Mouse (Mus musculus) cerebellum, adult 9-10 months (tissue): ENCODE results near the gene Slc16a5.
A peak's percentile ranks its signal among the peaks of the same experiment; 100 is the strongest.

Source experiments
- DNase-seq: peaks from one replicate; pipeline ENCODE4 v3.0.0; 2022

The Slc16a5 gene

DNA sequence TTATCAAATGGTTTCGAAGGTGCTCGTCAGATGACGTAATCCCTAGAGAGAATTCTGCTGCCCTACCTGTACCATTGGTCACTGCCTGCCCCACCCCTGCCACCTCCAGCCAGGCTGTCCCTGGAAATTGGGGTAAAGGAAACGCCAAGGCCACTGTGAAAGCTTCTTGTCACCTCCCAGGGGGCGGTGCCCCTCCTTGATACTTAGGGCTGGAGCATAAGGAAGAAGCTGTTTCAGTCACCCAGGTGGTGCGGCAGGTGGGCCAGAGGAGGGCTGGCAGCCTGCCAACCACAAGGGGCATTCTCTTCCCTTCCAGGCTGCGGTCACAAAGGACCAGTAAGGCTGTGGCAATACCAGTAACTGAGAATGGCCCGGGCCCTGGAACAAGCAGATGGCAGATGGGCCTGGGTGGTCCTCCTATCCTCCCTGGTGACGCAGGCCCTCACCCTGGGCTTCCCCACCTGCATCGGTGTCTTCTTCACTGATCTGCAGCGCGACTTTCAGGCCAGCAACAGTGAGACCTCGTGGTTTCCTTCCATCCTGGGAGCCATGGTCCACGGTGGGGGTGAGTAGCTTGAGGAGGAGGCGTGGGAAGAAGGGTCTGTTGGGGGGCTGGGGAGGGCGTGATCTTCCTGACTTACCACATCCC, at the start of gene Slc16a5:
Gene Slc16a5, plus strand, starts transcription at position 232 of the 649 bp plus-strand sequence.
- DNase-seq: no peak

- DNase-seq: peak; percentile 95
These were observed 42.6 kb upstream of the Slc16a5 start, which contains the start of the genes Atp5h and Kctd2 for GRCm38 (mm10) chr11:115419531-115420237. Gene Atp5h, minus strand, starts transcription at chr11:115419962. Gene Kctd2, plus strand, starts transcription at chr11:115420128.

DNA sequence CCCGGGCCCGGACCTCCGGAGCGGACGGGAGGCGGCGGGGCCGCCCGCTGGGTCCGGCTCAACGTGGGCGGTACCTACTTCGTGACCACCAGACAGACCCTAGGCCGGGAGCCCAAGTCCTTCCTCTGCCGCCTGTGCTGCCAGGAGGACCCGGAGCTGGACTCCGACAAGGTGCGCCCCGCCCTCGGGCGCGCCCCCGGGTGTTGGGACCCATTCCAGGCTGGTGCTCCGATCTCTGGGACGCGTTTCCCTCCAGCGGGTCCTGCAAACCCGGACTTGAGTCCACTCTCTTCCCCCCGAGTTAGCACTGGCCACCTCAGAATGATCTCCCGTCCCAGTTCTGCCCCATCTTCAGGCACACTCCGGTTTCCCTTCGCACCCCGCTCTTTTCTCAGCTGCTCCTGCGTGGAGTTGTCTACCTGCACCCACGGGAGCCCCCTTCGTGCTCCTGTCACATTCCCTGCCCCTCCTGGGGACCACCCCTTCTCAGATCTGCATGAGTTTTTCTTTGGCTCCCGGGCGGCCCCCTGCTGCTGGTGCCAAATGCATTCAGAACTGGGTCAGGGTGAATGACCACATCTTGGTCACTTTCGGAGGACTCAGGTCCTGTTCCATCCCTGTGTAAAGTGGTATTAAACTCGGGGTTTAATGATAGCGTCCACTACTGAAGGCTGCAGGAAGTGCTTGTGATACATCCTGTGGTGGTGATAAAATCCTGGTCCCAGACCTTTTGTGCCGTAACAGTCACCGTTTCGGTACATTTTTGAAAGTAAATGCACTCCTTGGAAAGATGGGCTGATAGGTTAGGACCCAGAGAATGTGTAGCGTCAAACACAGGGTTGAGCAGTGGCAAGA, 41.7 kb upstream of the Slc16a5 start:
- DNase-seq: peak; percentile 80

DNA sequence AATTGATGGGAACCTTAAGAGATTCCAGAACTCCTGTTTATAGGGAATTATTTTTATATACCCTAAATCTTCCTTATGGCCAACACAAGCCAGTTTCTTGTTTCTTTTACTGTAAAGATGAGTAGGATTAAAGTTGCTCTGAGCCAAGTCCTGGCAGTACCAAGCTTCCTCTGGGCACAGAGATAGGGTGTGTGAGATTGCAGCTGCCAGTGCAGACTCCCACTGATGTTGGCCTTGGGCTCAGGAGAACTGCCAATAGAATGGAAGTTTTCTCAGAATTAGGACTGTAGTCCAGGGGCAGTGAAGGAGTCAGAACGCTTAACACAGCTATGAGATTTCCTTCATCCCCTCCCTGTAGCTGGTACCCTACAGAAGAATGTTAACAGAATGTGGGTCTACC, 40.9 kb upstream of the Slc16a5 start:
- DNase-seq: no peak

DNA sequence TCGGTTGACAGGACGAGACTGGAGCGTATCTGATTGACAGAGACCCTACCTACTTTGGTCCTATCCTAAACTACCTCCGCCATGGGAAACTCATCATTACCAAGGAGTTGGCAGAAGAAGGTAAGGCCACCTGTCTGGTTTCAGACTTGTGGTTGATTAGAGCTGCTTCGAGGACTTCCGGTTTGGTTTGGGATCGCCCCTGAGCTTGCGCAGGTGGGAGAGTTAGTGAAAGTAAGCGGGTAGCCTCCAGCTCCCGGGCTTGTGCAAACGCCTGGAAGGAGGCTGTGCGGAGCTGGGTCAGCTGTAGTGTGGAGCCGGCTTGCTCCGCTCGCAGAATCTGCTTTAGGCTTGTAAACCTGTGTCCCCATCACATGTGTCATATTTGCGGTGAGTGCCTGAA, 40.3 kb upstream of the Slc16a5 start:
- no peak for DNase-seq

- DNase-seq: no peak
These were observed 39.2 kb upstream of the Slc16a5 start for GRCm38 (mm10) chr11:115423091-115423490.

- no peak for DNase-seq
These were observed 37.6 kb upstream of the Slc16a5 start for GRCm38 (mm10) chr11:115424666-115425065.

DNA sequence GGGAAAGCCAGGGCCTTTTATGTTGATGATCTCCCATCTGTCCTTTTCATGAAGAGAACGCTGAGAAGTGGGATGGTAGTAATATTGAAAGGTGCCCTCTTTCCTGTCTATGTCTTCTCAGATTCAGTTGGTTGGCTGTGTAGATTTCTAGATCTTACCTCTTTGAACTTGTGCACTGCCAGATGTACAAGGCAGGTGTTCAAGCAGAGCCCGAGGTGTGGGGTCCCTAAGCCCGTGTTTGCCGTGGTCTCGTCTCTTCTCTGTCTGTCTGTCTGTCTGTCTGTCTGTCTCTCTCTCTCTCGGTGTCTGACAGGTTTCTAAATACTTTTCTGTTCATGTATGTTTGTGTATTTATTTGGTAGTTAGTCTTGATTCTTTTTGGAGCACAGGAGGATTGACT, 36.6 kb upstream of the Slc16a5 start:
- peak; percentile 23 for DNase-seq

GRCm38 (mm10) chr11:115427482-115428331, 34.6 kb upstream of the Slc16a5 start:
- peak; percentile 88 for DNase-seq

DNA sequence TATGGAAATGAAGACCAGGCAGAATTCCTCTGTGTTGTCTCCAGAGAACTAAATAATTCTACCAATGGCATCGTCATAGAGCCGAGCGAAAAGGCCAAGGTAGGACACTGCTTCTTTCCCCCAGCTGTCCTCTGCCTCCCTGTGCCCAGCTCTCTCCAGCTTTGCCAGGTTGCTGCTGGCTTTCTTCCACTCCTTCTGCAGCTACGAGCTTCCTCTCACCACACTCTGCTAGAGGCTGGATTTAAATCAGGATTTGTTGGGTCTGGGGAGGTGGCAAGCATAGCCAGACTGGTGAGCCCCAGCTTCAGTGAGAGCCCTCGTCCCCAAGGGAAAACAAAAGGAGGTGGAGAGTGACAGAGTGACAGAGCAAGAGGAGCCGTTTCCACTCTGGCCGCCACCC, 33.0 kb upstream of the Slc16a5 start:
- DNase-seq: peak; percentile 71

DNA sequence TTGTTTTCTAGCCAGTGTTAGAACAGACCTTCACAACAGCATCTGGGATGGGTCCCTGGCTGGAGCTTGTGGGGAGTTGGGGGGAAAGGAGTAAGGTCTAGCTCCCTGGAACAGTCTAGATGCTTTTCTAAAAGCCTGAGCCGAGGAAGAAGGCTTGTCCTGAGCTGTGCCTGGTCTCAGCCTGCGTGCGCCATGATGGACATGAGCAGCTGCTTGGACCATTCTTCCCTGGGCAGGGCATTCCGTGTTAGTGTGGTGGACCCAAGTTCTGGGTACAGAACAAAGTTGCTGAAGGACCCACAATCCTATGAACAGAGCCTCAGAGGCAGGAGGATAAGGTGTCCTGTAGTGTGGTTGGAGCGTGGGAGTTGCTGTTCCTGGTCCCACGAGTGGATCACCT, 31.7 kb upstream of the Slc16a5 start:
- DNase-seq: peak; percentile 23

- DNase-seq: peak; percentile 25
These were observed 29.5 kb upstream of the Slc16a5 start for GRCm38 (mm10) chr11:115432814-115433213.

DNA sequence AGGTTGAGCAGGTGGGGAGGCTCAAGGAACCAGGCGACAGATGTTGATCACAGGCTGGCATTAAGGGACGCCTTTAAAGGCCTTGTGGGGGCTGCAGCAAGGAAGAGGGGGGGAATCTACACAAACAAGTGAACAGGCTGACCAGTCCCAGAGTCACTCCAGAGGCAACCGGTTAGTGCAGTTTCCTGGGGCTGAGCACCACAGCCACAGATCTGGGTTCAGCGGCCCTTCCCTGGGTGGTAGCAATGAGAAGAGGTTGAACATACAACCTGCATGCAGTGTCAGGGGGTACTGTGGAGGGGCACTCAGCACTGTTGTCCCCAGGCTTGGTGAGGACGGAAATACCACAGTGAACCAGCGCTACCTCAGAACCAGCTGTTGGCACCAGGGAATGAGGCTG, 28.9 kb upstream of the Slc16a5 start:
- DNase-seq: no peak

DNA sequence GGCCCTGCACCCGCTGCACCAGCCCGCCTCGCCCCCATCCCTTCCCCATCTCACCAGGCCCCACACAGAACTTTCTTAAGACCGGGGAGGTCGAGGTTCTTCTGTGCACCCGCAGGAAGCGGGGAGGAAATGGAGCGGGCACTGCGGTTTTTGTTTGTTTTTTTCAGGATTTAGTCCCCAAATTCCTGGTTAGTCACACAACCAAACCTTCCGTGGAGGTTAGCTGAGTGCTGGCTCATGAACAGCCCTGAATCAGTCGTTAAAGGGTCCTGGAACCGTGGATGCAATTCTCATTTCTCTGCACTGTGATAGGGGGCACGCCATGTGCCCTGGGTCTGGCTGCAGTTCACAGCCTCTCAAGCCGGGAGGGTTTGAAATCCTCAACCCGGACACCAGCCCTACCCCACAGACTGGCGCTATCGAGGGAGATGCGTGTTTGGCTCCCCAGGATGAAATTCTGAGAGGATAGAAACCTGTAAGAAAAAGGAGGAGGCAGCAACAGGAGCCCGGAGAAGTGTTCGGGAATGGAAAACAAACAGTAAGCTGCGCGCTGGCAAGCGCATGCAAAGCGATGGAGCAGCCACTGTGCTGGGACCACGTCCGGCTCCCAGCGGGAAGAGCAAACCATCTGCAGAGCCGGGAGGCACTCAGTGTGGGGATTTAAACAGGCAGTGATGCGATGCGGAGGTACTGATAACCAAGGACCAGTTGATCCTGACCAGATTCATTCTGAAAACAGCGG, 26.5 kb upstream of the Slc16a5 start:
- peak; percentile 78 for DNase-seq

DNA sequence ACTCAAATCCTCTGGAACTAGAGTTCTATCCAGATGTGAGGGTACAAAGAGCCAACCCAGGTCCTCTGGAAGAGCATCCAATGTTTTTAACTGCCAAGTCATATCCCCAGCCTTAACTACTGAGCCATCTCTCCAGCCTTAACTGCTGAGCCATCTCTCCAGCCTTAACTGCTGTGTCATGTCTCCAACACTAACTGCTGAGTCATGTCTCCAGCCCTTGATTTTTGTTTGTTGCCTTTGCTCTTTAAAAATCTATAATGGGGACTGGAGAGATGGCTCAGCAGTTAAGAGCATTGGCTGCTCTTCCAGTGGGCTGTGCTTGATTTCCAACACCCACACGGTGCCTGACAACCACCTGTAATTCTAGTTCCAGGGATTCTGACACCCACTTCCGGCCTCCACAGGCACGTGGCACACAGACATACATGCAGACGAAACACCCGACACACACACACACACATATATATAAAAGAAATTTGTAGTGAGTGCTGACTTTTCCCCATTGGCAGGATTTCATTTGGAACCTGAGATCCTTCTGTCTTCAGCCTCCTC, 24.6 kb upstream of the Slc16a5 start:
- no peak for DNase-seq

DNA sequence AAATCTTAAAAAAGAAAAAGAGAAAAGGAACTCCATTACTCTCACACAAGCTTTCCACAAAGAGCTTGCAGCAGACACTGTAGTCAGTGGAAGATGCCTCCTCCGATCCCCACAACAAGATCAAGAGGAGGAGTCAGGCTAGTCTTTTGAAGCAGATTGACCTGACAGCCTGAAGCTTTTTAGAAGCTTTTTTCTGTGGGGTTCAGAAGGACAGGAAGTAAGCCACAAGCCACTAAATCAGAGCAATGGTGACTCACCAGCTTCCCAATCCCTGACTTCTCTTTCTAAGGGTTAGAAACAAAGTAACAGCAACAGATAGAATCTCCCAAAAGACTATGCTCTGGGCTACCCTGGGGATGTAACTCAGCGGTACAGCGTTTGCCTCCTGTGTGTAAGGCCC, 22.9 kb upstream of the Slc16a5 start:
- no peak for DNase-seq

DNA sequence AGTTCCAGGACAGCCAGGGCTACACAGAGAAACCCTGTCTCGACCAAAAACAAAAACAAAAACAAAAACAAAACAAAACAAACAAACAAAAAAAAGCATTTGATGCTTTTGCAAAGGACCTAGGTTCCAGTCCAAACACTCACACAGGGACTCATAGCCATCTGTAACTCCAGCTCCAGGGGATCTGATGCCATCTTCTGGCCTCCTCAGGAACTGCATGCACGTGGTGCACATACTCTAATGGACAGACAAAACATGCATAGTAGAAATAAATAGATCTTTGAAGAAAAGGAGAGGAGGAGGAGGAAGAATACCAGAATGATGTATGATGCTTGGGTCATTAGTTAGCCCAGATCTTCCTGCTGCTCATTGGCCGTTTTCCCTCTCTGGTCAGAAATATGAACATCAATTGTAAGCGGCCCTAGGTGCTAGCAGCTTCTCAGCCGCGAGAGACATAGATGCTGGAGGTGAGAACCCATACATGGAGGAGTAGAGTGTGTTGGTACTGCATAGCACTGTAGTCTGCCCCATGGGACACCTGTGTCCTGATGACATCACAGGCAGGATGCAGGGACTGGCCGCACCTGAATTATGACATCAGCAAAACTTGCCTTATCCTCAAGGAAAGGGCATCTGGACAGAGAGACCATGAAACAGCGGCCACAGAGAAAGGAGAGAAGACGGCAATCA, 22.2 kb upstream of the Slc16a5 start, which contains the start of gene Trim80:
Gene Trim80, plus strand, starts transcription at position 640 of the 690 bp plus-strand sequence.
- no peak for DNase-seq

DNA sequence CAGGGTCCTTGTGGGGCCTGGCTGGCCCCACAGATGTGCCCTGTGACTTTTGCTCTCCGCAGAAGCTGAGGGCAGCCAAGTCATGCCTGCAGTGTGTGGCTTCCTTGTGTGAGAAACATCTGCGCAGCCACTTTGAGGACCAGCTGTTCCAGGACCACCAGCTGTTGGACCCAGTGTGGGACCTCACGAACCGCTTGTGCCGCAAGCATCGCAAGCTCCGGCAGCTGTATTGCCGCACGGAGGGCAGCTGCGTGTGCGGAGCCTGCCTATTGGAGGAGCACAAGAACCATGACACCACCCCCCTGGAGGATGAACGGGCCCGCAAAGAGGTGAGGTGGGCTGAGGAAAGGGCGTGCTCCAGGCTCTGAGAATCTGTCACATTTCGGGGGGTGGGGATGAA, 20.9 kb upstream of the Slc16a5 start:
- no peak for DNase-seq

GRCm38 (mm10) chr11:115446906-115447305, 15.4 kb upstream of the Slc16a5 start:
- DNase-seq: no peak

DNA sequence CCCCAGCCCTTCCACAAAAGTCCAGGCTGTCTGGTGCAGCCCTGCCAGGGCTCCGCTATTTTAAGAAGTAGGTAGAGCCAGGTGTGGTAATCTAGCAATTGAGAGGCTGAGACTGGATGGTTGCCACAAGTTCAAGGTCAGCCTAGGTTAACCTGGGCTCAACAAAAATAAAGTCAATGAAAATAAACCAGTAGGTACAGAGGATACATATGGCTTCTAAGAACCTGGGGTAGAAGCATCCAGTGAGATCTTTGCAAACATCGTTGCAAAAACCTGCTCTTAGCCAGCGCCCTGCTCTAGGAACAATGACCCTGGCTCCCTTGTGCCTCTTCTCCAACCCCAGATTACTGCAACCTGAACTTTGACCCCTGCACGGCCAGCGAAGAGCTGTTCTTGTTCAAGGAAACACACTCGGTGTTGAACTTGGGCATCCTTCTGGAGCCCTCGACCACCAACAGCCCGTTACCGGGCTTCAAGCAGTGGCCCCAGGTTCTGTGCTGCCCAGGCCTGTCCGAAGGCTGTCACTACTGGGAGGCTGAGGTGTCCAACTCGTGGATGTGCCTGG, 14.9 kb upstream of the Slc16a5 start:
- DNase-seq: no peak
